Mouse (Mus musculus): ENCODE data around the gene Riox2. TPM values are rescaled to one million over a fixed set of nuclear protein-coding genes. Genes with fewer than 3 reads are reported as not detected.

Gene Riox2
- total and polyA plus RNA-seq, 3 experiments, result 6.5 to 16.6 (median 15.9) TPM

DNA sequence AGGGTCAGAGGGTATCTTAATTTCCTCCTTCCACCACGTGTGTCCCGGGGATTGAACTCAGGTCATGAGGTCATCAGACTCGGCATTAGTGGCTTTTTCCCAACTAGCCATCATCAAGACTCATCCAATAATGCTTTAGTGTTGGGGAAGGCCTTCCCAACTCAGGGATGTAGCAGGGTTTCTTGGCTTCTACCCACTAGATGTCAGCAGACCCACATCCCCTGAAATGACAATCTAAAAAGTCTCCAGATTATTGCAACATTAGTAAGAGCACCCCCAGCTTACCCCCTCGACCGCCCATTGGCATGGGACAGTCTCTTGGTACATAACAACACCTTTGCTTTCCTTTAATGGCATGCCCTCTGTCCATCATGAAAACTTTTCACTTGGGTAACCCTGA is 64.1 kb downstream of the Riox2 start:
- peak; percentile 64 for TF ChIP-seq CTCF (IDR thresholded peaks at IDR 0.05)
- no peak for TF ChIP-seq EP300 (IDR thresholded peaks at IDR 0.05; ENCODE audit: insufficient read depth, low read depth, low read length)
- H3K36me3 ChIP-seq (ENCODE audit: control insufficient read depth, insufficient read depth, low read length), result peaks cover 9% of the 10 kb centered on the region
- intact Hi-C loops (cut with DNase I), result loop anchor here (10.0 kb wide), 1 partner anchor 79 kb away; no protein-coding TSS in a partner anchor
- H3K4me3 ChIP-seq, result no peak overlapping the region
- 53% methylated on average over 5 of the region's 5 CpGs for WGBS
- DNase-seq, result no peak
- H3K27ac ChIP-seq, result no peak overlapping the region
- H3K4me1 ChIP-seq (ENCODE audit: control insufficient read depth, insufficient read depth, low read length), result no peaks in the 10 kb centered on the region; the same call in 1 of the 2 replicates
- no peaks in the 10 kb centered on the region for H3K27me3 ChIP-seq (ENCODE audit: control insufficient read depth, insufficient read depth, low read length)
- no peaks in the 10 kb centered on the region for H3K79me2 ChIP-seq (replicated peaks; ENCODE audit: control insufficient read depth, insufficient read depth, low read length)
- H3K9ac ChIP-seq (ENCODE audit: low read depth, low read length), result no peak overlapping the region

GRCm38 (mm10) chr16:59540944-59541343 is 69.4 kb downstream of the Riox2 start:
- H3K27ac ChIP-seq, result no peak overlapping the region

DNA sequence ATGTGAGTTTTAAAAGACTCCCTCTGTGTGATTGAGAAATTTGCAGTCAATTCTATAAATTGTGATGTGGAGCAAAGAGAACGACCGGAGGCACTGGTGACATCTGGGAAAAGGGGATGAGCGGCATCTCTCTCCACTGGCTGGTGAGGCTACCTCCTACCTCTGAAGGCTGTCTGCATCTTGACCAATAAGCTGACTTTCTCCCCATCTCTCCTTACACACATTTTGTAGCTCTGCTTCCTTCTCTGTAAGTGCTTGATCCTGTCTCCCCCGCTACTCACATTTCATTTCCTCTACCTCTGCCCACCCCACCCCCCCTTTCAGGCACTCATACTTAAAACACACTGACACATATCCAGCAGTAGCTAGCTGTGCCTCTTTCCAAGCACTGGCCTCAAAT is 69.8 kb downstream of the Riox2 start:
- Histone ChIP-seq H3K27me3 (ENCODE audit: control insufficient read depth, insufficient read depth, low read length) (no peaks in the 10 kb centered on the region), H3K4me3 (no peak overlapping the region), H3K9ac (ENCODE audit: low read depth, low read length) (no peak overlapping the region), H3K36me3 (ENCODE audit: control insufficient read depth, insufficient read depth, low read length) (peaks cover 13% of the 10 kb centered on the region), H3K27ac (no peak overlapping the region), H3K4me1 (ENCODE audit: control insufficient read depth, insufficient read depth, low read length) (no peaks in the 10 kb centered on the region; the same call in 1 of the 2 replicates), H3K79me2 (replicated peaks; ENCODE audit: control insufficient read depth, insufficient read depth, low read length) (no peaks in the 10 kb centered on the region)
- WGBS, result 87% methylated on average over 4 of the region's 4 CpGs
- DNase-seq, result no peak
- intact Hi-C loops (cut with DNase I), result loop anchor here (10.0 kb wide), 1 partner anchor 53 kb away; no protein-coding TSS in a partner anchor
- TF ChIP-seq POLR2A (IDR thresholded peaks at IDR 0.05; ENCODE audit: insufficient read depth, low read depth, low read length) (no peak), CTCF (IDR thresholded peaks at IDR 0.05) (no peak), EP300 (IDR thresholded peaks at IDR 0.05; ENCODE audit: insufficient read depth, low read depth, low read length) (no peak)

More at GRCm38 (mm10) chr16:59540944-59541343, 69.4 kb downstream of the Riox2 start:
- no peak overlapping the region for H3K4me3 ChIP-seq
- no peaks in the 10 kb centered on the region for H3K79me2 ChIP-seq (replicated peaks; ENCODE audit: control insufficient read depth, insufficient read depth, low read length)
- WGBS, result 91% methylated on average over 3 of the region's 3 CpGs
- H3K27me3 ChIP-seq (ENCODE audit: control insufficient read depth, insufficient read depth, low read length), result no peaks in the 10 kb centered on the region
- intact Hi-C loops (cut with DNase I), result loop anchor here (10.0 kb wide), 1 partner anchor 54 kb away; no protein-coding TSS in a partner anchor
- no peak for DNase-seq
- TF ChIP-seq CTCF (IDR thresholded peaks at IDR 0.05) (no peak), POLR2A (IDR thresholded peaks at IDR 0.05; ENCODE audit: insufficient read depth, low read depth, low read length) (no peak), EP300 (IDR thresholded peaks at IDR 0.05; ENCODE audit: insufficient read depth, low read depth, low read length) (no peak)
- no peaks in the 10 kb centered on the region; the same call in 1 of the 2 replicates for H3K4me1 ChIP-seq (ENCODE audit: control insufficient read depth, insufficient read depth, low read length)
- no peak overlapping the region for H3K9ac ChIP-seq (ENCODE audit: low read depth, low read length)
- H3K36me3 ChIP-seq (ENCODE audit: control insufficient read depth, insufficient read depth, low read length), result peaks cover 13% of the 10 kb centered on the region

Other genes with a start within 250 kb of the Riox2 start
- not detected for gene Olfr201, start 199.1 kb upstream of the Riox2 start, total RNA-seq (2021)
- gene Olfr201, start 199.1 kb upstream of the Riox2 start, polyA plus RNA-seq (2012; rRNA removed), result not detected in 2 replicates
- not detected for gene Olfr202, start 185.0 kb upstream of the Riox2 start, total RNA-seq (2021)
- not detected in 2 replicates for gene Olfr202, start 185.0 kb upstream of the Riox2 start, polyA plus RNA-seq (2012; rRNA removed)
- gene Olfr203, start 172.9 kb upstream of the Riox2 start, total RNA-seq (2021), result not detected
- not detected in 2 replicates for gene Olfr203, start 172.9 kb upstream of the Riox2 start, polyA plus RNA-seq (2012; rRNA removed)
- gene Olfr204, start 153.5 kb upstream of the Riox2 start, total RNA-seq (2021), result not detected
- not detected in 2 replicates for gene Olfr204, start 153.5 kb upstream of the Riox2 start, polyA plus RNA-seq (2012; rRNA removed)
- not detected for gene Olfr205, start 140.6 kb upstream of the Riox2 start, total RNA-seq (2021)
- gene Olfr205, start 140.6 kb upstream of the Riox2 start, polyA plus RNA-seq (2012; rRNA removed), result not detected in 2 replicates
- gene Olfr206, start 122.5 kb upstream of the Riox2 start, total RNA-seq (2021), result not detected
- not detected in 2 replicates for gene Olfr206, start 122.5 kb upstream of the Riox2 start, polyA plus RNA-seq (2012; rRNA removed)
- not detected for gene Olfr209, start 107.8 kb upstream of the Riox2 start, total RNA-seq (2021)
- gene Olfr209, start 107.8 kb upstream of the Riox2 start, polyA plus RNA-seq (2012; rRNA removed), result not detected in 2 replicates
- gene Gabrr3, start 64.4 kb upstream of the Riox2 start, total RNA-seq (2021), result under 1 TPM in 1 of 2 experiments, not detected in 1; 0.05 TPM
- not detected in 2 replicates for gene Gabrr3, start 64.4 kb upstream of the Riox2 start, polyA plus RNA-seq (2012; rRNA removed)
- gene Crybg3, start 129.2 kb downstream of the Riox2 start, total RNA-seq (2021), result 10 to 100 TPM; 65.0 to 74.7 TPM
- 14.9 and 22.7 TPM in 2 replicates for gene Crybg3, start 129.2 kb downstream of the Riox2 start, polyA plus RNA-seq (2012; rRNA removed)
- 1 to 10 TPM; 3.7 to 4.2 TPM for gene Arl6, start 167.6 kb downstream of the Riox2 start, total RNA-seq (2021)
- 1.9 and 3.4 TPM in 2 replicates for gene Arl6, start 167.6 kb downstream of the Riox2 start, polyA plus RNA-seq (2012; rRNA removed)

Data from heart, adult 2 months (tissue).